Mouse (Mus musculus) bone marrow macrophage, adult 2 months (primary cell): ENCODE results near the gene Trmt10c.

Experiments used
- CTCF ChIP-seq: IDR thresholded peaks from 2 replicates; pipeline ENCODE4 v1.5.1; 2012; ENCODE audit warnings: low read depth, mild to moderate bottlenecking, low read length, moderate library complexity
- POLR2A ChIP-seq: IDR thresholded peaks from 2 replicates; pipeline ENCODE4 v1.6.1; 2012; ENCODE audit warnings: mild to moderate bottlenecking, low read depth, low read length, borderline replicate concordance

- TF ChIP-seq POLR2A (no peak), CTCF (no peak)
These were observed 18.3 kb upstream of the Trmt10c start for GRCm38 (mm10) chr16:56055911-56056310.
